Mouse (Mus musculus): ENCODE data around the gene Sox15. TPM values are rescaled to one million over a fixed set of nuclear protein-coding genes. Genes with fewer than 3 reads are reported as not detected.

Gene Sox15
- polyA plus RNA-seq, 1 experiment from 2014 or later, result 0.30 TPM

GRCm38 (mm10) chr11:69683576-69683975 lies 28.5 kb downstream of the Sox15 start:
- Histone ChIP-seq H3K4me2 (replicated peaks) (no peak overlapping the region), H3K9me3 (no peaks in the 10 kb centered on the region), H3K36me3 (peaks cover 17% of the 10 kb centered on the region), H3K27me3 (replicated peaks) (no peaks in the 10 kb centered on the region), H3K4me3 (no peak overlapping the region), H3K9ac (no peak overlapping the region), H3K27ac (no peak overlapping the region), H3K4me1 (peaks cover 23% of the 10 kb centered on the region)
- 88% methylated on average over 7 of the region's 7 CpGs for WGBS
- no peak for ATAC-seq (ENCODE audit: low FRiP score, low read depth)

GRCm38 (mm10) chr11:69684128-69684745 lies 29.1 kb downstream of the Sox15 start:
- H3K4me2 ChIP-seq (replicated peaks), result no peak overlapping the region
- no peak for ATAC-seq (ENCODE audit: low FRiP score, low read depth)
- no peak overlapping the region for H3K27ac ChIP-seq
- H3K9me3 ChIP-seq, result no peaks in the 10 kb centered on the region
- H3K4me3 ChIP-seq, result no peak overlapping the region
- H3K36me3 ChIP-seq, result peaks cover 10% of the 10 kb centered on the region
- peaks cover 23% of the 10 kb centered on the region for H3K4me1 ChIP-seq
- WGBS, result 83% methylated on average over 12 of the region's 12 CpGs
- no peaks in the 10 kb centered on the region for H3K27me3 ChIP-seq (replicated peaks)
- no peak overlapping the region for H3K9ac ChIP-seq

DNA sequence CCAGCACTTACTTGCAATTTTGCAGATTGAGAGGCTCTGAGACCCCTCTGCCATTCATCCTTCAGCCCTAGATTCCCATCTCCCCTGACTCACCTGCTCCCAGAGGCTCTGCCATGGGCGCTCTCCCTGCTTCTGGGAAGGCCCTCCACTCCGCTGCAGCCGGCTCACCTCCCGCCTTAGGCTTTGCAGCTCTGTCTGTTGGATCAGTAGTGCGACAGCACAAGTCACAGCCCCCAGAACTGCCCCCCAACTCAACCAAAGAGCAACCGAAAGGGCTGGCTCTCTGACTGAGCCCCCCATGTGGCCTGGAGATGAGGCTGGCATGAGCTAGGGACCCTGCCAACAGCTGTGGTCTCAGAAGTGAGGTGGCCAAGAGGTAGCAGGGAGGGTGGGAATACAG lies 29.8 kb downstream of the Sox15 start:
- no peak for ATAC-seq (ENCODE audit: low FRiP score, low read depth)
- no peaks in the 10 kb centered on the region for H3K9me3 ChIP-seq
- no peak overlapping the region for H3K9ac ChIP-seq
- H3K4me2 ChIP-seq (replicated peaks), result no peak overlapping the region
- peaks cover 6% of the 10 kb centered on the region for H3K36me3 ChIP-seq
- H3K4me1 ChIP-seq, result peaks cover 18% of the 10 kb centered on the region
- H3K4me3 ChIP-seq, result no peak overlapping the region
- WGBS, result 80% methylated on average over 6 of the region's 6 CpGs
- no peak overlapping the region for H3K27ac ChIP-seq
- no peaks in the 10 kb centered on the region for H3K27me3 ChIP-seq (replicated peaks)

DNA sequence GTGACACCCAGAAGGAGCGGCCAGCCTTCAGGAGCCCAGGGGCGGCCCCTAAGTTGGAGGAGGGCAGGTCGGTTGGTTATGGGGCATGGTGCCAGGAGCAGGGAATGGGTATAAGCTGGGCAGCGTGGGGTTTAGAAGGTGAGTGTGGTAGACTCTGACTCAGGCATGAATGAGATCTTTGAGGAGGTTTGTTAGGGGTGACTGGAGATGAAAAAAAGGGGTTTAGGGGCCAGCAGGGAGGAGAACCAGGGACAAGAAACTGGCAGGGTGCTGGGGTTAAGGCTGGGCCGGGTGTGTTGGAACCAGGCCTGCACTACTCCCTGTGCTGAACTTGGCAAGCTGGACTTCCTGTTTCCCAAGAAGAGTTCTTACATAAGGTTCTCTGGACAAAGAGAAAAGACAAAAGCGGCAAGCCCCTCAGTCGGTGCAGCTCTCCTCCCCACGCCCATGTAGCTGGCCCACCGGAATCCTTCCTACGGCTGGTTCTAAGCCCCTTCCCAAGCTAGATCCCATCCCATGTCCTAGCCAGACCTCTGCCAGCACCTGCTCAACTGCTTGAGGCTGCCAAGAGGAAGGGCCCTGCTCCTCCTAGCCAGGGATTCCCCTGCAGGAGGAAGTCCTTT lies 30.5 kb downstream of the Sox15 start, which contains the start of gene Tnfsf13:
Gene Tnfsf13 (minus strand): TSS at position 259 of the 623 bp plus-strand sequence.
- Histone ChIP-seq H3K4me2 (replicated peaks) (no peak within 1 kb of the TSS), H3K27ac (no peak within 1 kb of the TSS), H3K27me3 (replicated peaks) (no peaks in the 10 kb centered on the region), H3K4me1 (peaks cover 11% of the 10 kb centered on the region), H3K36me3 (no peaks in the 10 kb centered on the region), H3K9me3 (no peaks in the 10 kb centered on the region), H3K9ac (no peak within 1 kb of the TSS), H3K4me3 (no peak within 1 kb of the TSS)
- ATAC-seq (ENCODE audit: low FRiP score, low read depth), result no peak
- 79% methylated on average over 10 of the region's 10 CpGs for WGBS

DNA sequence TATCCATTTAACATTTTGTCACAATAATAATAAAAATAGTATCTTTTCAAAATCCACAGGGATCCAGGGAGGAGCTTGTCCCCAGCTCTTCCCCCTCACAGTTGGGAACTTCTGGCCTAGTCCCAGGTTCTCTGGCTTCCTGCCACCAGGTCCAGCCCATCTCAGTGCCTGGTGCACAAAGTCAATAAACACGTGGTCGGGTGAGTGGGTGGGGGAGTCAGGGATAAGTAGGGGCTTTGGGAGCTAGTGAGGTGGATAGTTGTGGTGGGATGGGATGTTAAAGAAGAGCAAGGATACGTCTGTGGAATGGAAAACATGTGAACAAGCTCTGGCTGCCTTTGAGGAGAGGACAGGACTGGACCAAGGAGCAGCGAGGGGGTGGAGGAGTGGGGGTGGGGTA lies 31.3 kb downstream of the Sox15 start:
- Histone ChIP-seq H3K27ac (no peak overlapping the region), H3K9ac (no peak overlapping the region), H3K36me3 (no peaks in the 10 kb centered on the region), H3K4me3 (no peak overlapping the region), H3K4me2 (replicated peaks) (no peak overlapping the region), H3K27me3 (replicated peaks) (no peaks in the 10 kb centered on the region), H3K4me1 (peaks cover 5% of the 10 kb centered on the region), H3K9me3 (no peaks in the 10 kb centered on the region)
- no peak for ATAC-seq (ENCODE audit: low FRiP score, low read depth)
- 28% methylated on average over 4 of the region's 4 CpGs for WGBS

GRCm38 (mm10) chr11:69687061-69687460 lies 31.9 kb downstream of the Sox15 start:
- Histone ChIP-seq H3K4me3 (no peak overlapping the region), H3K9me3 (no peaks in the 10 kb centered on the region), H3K4me2 (replicated peaks) (no peak overlapping the region), H3K4me1 (peaks cover 5% of the 10 kb centered on the region), H3K36me3 (no peaks in the 10 kb centered on the region), H3K27ac (no peak overlapping the region), H3K27me3 (replicated peaks) (no peaks in the 10 kb centered on the region), H3K9ac (no peak overlapping the region)
- 65% methylated on average over 5 of the region's 5 CpGs for WGBS
- ATAC-seq (ENCODE audit: low FRiP score, low read depth), result no peak

- WGBS, result 87% methylated on average over 1 of the region's 1 CpGs
- H3K4me2 ChIP-seq (replicated peaks), result no peak overlapping the region
- no peak overlapping the region for H3K27ac ChIP-seq
- H3K36me3 ChIP-seq, result no peaks in the 10 kb centered on the region
- H3K27me3 ChIP-seq (replicated peaks), result 0 out of 2 replicates have a peak, but pooled peaks cover 2% of the 10 kb centered on the region
- H3K4me3 ChIP-seq, result no peak overlapping the region
- H3K9me3 ChIP-seq, result no peaks in the 10 kb centered on the region
- 0 out of 2 replicates have a peak, but pooled peaks cover 1% of the 10 kb centered on the region for H3K4me1 ChIP-seq
- ATAC-seq (ENCODE audit: low FRiP score, low read depth), result no peak
- no peak overlapping the region for H3K9ac ChIP-seq
Measured at GRCm38 (mm10) chr11:69689891-69690290, 34.8 kb downstream of the Sox15 start.

GRCm38 (mm10) chr11:69692196-69692811 lies 37.2 kb downstream of the Sox15 start:
- 80% methylated on average over 9 of the region's 9 CpGs for WGBS
- H3K36me3 ChIP-seq, result no peaks in the 10 kb centered on the region
- no peak overlapping the region for H3K4me3 ChIP-seq
- no peak for ATAC-seq (ENCODE audit: low FRiP score, low read depth)
- H3K9me3 ChIP-seq, result no peaks in the 10 kb centered on the region
- H3K4me1 ChIP-seq, result peaks cover 13% of the 10 kb centered on the region
- H3K4me2 ChIP-seq (replicated peaks), result no peak overlapping the region
- H3K9ac ChIP-seq, result no peak overlapping the region
- no peak overlapping the region for H3K27ac ChIP-seq
- 0 out of 2 replicates have a peak, but pooled peaks cover 2% of the 10 kb centered on the region for H3K27me3 ChIP-seq (replicated peaks)

DNA sequence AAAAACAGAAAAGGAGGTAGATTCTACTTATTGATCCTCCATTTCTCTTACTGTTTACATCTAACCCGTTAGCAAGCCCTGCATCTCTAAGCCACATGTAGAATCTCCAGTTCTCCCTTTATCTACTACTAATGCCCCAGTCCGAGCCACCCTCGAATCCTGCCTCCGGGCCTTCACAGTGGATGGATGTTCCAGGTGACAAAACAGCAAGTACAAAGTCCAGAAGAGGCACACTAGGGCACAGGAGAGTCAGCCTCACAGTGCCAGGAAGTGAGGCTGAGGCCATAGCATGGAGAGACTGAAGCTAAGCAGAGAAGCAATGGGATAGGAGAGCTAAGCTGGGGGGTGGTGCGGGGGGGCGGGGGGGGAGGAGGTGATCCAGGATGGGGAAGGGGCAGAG lies 37.7 kb downstream of the Sox15 start:
- Histone ChIP-seq H3K36me3 (no peaks in the 10 kb centered on the region), H3K4me3 (no peak overlapping the region), H3K27me3 (replicated peaks) (0 out of 2 replicates have a peak, but pooled peaks cover 2% of the 10 kb centered on the region), H3K27ac (no peak overlapping the region), H3K4me2 (replicated peaks) (no peak overlapping the region), H3K9ac (no peak overlapping the region), H3K9me3 (no peaks in the 10 kb centered on the region), H3K4me1 (peaks cover 13% of the 10 kb centered on the region)
- ATAC-seq (ENCODE audit: low FRiP score, low read depth), result no peak
- 94% methylated on average over 6 of the region's 6 CpGs for WGBS

DNA sequence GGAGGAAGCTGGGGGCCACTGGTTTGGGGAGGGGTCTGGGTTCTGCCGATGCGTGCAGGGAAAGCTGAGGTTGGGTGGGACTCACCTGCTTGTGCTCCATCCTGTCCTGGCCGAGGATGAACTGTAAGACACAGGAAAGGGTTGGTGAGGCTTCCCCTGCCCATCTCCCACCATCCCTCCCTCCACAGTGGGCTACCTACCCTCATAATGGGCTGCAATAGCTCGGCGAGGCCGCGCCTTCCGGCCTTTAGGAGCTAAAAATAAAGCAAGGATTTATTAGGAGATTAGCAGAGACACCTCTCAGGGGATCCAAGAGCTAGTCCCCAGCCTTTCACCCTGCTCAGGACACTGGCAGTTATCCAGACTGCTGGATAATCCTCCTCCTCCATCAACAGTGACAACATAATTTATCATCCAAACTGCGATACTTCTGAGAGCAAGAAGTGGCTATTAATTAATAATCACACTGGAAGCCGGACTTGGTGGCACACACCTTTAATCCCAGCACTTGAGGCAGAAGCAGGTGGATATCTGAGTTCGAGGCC lies 38.4 kb downstream of the Sox15 start:
- no peak for ATAC-seq (ENCODE audit: low FRiP score, low read depth)
- 75% methylated on average over 11 of the region's 11 CpGs for WGBS
- H3K9ac ChIP-seq, result no peak overlapping the region
- no peak overlapping the region for H3K4me2 ChIP-seq (replicated peaks)
- no peak overlapping the region for H3K4me3 ChIP-seq
- H3K27ac ChIP-seq, result no peak overlapping the region
- no peaks in the 10 kb centered on the region for H3K36me3 ChIP-seq
- 0 out of 2 replicates have a peak, but pooled peaks cover 2% of the 10 kb centered on the region for H3K27me3 ChIP-seq (replicated peaks)
- no peaks in the 10 kb centered on the region for H3K9me3 ChIP-seq
- H3K4me1 ChIP-seq, result peaks cover 13% of the 10 kb centered on the region

GRCm38 (mm10) chr11:69695046-69695360 lies 39.9 kb downstream of the Sox15 start:
- H3K4me3 ChIP-seq, result peak overlapping the region; percentile 44
- no peak overlapping the region for H3K27ac ChIP-seq
- ATAC-seq (ENCODE audit: low FRiP score, low read depth), result no peak
- no peaks in the 10 kb centered on the region for H3K9me3 ChIP-seq
- peak overlapping the region; percentile 92 for H3K4me2 ChIP-seq (replicated peaks)
- H3K9ac ChIP-seq, result peak overlapping the region; percentile 83; the same call in 1 of the 2 replicates
- no peaks in the 10 kb centered on the region for H3K36me3 ChIP-seq
- WGBS, result 35% methylated on average over 6 of the region's 6 CpGs
- peaks cover 13% of the 10 kb centered on the region for H3K4me1 ChIP-seq
- H3K27me3 ChIP-seq (replicated peaks), result 0 out of 2 replicates have a peak, but pooled peaks cover 2% of the 10 kb centered on the region

GRCm38 (mm10) chr11:69695361-69696181 lies 40.5 kb downstream of the Sox15 start, which contains the start of the genes Tnfsf12 and Tnfsfm13:
Gene Tnfsf12 (minus strand): TSS chr11:69695849.
Gene Tnfsfm13 (minus strand): TSS chr11:69696098.
- Histone ChIP-seq H3K9ac (peak within 1 kb of the TSS; percentile 83), H3K4me2 (replicated peaks) (peak within 1 kb of the TSS; percentile 92), H3K4me3 (peak within 1 kb of the TSS; percentile 44), H3K9me3 (no peaks in the 10 kb centered on the region), H3K27me3 (replicated peaks) (0 out of 2 replicates have a peak, but pooled peaks cover 2% of the 10 kb centered on the region), H3K36me3 (no peaks in the 10 kb centered on the region), H3K27ac (no peak within 1 kb of the TSS), H3K4me1 (peaks cover 13% of the 10 kb centered on the region)
- peak; percentile 29; the same call in 1 of the 2 replicates for ATAC-seq (ENCODE audit: low FRiP score, low read depth)
- 2% methylated on average over 36 of the region's 41 CpGs for WGBS

All from neural tube, embryonic 12.5 days (tissue).